Mouse (Mus musculus): ENCODE measurements around the gene Atrip.

Atrip gene

DNA sequence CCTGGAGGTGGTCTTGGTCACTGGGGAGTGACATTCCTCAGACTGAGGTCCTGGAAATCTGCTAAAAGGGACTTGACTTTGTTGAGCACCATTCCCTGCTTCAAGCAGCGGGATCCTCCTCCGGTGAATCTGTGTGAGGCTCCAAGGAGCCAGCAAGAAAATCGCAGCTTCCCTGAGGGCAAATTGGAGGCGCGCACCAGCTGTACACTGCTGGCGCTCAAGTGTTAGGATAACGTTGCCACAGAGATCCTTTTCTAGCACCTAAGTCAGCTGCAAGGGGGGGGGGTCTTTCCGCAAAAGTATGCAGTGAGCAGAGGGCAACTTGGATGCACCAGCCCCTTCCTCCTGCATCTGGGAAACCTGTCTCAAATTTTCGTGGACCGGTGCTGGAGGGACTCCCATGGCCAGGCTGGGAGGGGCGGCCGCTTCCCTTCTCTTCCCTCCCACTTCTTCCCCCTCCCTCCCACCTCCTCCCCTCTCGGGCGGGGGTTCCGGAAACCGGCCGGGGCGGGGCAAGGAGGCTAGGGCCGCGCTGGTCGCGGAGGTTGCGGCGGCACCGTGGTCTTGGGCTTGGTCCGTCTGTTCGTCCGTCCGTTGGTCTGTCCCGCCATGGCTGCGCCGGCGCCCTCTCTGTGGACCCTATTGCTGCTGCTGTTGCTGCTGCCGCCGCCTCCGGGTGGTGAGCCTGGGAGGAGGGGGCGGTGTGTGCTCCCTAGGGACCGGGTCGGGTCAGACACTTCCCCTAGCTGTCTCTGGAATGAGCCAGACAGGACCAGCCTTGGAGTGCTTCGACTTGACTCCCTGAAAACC is 35.6 kb downstream of the Atrip start, which contains the start of gene Shisa5:
TSS of gene Shisa5 (plus strand) at position 480 of the 810 bp plus-strand sequence.
- DNase-seq (ENCODE audit: low read depth), result no peak

DNA sequence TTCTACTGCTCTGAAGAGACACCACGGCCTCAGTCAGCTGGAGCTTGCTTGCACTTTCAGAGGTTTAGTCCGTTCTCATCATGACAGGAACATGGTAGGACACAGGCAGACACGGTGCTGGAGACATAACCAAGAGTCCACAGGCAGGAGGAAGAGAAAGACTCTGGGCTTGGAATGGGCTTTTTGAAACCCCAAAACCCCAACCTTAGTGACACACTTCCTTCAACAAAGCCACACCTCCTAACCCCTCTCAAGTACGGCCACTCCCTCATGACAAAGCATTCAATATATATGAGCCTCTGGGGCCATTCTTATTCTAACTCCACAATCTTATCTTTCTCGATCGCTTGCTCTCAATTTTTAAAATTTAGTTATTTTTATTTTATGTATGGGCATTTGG is 41.5 kb downstream of the Atrip start:
- DNase-seq (ENCODE audit: low read depth), result no peak

DNA sequence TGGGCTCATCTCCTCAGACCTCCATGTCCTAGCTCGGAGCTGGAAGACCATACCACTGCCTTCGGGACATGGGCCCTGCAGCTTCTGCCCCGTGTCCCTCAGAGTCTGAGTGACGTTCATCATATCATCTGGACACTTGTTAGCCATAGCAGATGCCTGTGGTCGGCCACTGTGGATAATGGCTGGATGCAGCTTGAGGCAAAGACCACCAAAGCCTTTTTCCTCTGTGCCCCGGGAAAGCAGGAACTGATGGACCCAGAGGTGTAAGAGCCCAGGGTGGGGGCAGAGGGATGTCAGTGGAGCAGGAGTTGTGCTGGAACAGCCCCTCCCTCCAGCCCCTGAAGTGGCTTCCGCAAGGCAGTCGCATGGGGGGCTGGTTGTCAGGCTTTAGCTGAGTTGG is 42.2 kb downstream of the Atrip start:
- DNase-seq (ENCODE audit: low read depth), result no peak

DNA sequence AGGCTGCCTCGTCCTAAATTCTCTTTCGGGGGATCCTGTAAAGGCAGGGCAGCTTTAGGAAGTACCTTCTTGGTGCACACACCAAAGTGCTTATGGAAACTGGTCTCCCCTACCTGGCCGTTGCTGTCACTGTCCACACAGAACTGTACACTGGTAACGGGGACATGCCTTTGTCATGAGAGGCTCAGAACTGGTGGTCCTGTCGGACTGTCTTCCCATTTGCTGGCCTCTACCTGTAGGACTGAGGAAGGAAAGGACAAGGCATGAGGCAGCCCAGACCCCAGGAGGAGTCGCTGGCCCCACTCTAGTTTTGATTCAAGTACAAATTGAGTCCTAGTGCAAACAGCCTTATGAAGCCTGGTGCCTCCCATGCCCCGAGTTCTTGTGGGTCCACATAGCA is 42.9 kb downstream of the Atrip start:
- no peak for DNase-seq (ENCODE audit: low read depth)

DNA sequence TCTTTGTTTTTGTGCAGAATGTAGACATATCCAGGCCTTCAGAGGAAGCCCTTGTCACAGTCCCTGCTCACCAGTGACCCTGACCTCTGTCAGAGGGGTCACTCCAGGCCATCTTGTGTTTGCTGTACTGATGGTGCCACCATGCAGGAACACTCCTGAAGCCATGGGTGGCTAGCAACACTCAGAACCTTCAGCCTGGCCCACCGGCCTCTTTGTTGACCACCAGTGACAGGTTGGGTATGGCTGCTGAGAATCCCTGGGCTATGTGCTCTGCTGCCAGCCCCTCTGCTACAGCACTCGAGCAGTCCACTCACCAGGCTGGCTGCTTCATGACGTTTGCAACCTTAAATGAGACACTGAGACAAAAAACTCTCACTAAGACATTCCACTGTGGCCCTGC is 43.6 kb downstream of the Atrip start:
- DNase-seq (ENCODE audit: low read depth), result no peak

DNA sequence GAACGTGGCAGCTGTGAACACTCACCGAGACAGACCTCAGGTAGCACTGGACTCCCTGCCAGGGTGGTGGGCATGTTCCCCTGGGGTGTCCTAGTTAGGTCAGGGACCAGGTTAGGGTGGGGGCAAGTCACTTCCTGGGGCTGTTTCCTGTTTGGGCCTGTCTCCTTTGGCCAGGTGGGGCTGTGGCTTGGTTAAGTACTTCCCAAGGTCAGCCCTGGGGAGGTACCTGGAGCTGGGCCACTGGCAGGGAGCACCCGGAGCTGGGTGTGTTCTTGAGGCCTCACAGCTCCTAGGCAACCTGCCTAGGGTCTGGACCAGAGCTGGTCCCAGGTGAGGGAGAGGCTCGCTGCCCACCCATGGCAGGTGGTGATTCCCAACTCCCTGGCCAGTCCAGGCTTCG is 45.0 kb downstream of the Atrip start:
- no peak for DNase-seq (ENCODE audit: low read depth)

DNA sequence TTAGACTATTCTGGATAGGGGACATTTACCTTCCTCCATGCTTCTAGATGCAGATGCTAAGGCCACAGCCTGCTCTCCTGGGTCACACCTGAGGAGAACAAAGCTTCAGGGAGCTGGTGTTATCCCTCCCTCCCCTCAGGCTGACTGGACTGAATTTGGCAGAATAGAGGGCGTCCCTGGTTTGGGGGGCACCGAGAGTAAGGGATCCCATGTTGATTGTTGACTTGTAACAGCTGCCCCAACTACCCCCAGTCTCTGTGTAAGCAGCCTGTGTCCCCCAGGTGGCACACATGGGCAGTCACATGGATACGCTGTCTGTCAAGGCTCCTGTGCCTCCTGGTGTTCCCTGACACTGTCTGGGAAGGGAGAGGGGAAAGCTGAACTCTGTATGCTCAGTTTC is 45.5 kb downstream of the Atrip start:
- DNase-seq (ENCODE audit: low read depth), result no peak

DNA sequence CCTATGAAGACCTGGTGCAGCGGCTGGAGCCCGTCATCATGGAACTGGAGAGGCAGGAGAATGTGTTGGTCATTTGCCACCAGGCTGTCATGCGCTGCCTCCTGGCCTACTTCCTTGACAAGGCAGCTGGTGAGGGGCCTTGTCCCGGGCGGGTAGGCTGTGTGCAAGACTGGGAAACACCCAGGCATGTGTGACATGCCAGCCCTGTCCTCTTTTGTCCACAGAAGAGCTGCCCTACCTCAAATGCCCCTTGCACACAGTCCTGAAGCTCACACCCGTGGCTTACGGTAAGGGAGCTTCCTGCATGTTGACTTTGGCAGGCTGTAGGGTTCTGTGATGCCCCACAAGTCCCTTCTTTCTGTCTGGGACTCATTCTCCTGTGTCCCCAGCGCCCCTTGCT is 46.4 kb downstream of the Atrip start:
- DNase-seq (ENCODE audit: low read depth), result no peak

DNA sequence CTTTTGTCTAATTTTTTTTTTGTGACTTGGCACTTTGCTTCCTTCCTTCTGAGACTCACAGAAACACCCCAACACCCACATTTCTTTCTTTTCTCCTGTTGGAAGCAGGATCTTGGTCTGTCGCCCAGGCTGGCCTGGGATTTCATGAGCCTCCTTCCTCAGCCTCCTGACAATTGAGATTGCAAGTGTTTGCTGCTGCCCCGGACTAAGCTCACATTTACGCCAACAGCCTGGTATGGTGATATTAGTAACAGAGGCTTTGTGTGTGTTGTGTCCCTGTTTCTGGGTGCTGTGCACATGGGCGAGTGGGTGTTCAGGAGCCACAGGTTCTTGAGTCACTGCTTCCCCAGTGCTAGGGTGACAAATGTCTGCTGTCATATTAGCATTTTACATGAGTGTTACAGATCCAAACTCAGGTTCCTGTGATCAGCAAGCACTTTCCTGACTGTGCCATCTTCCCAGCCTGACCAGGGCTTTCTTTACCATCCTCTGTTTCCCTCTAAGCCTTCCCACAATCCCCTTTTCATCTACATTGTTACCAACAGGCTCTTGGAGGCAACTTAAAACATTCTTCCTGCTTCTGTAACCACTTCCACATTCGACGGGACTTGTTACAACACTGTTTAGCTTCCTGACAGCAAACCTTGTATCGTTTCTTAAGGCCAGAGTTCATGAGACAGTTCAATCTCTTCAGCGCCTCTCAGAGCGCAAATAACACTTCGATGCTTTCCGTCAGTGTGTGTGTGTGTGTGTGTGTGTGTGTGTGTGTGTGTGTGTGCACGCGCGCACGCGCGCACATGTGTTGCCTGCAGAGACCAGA is 50.8 kb downstream of the Atrip start:
- no peak for DNase-seq (ENCODE audit: low read depth)

DNA sequence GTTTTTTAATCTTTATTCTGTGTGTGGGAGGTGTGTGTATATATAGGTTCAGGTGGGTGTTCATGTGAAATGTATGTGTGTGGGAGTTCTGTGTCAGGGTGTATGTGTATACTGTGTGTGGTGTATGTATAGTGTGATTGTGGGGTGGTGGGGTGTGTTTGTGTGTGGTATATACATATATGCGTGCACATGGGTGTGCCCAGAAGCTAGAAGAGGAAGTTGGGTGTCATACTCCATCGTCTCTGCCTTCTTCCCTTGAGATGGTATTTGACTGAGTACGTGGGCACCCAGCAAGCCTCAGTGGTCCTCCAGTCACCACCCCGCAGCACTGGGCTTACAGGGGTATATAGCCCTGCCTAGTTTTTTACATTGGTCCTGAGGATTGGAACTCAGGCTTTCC is 52.5 kb downstream of the Atrip start:
- DNase-seq (ENCODE audit: low read depth), result no peak

DNA sequence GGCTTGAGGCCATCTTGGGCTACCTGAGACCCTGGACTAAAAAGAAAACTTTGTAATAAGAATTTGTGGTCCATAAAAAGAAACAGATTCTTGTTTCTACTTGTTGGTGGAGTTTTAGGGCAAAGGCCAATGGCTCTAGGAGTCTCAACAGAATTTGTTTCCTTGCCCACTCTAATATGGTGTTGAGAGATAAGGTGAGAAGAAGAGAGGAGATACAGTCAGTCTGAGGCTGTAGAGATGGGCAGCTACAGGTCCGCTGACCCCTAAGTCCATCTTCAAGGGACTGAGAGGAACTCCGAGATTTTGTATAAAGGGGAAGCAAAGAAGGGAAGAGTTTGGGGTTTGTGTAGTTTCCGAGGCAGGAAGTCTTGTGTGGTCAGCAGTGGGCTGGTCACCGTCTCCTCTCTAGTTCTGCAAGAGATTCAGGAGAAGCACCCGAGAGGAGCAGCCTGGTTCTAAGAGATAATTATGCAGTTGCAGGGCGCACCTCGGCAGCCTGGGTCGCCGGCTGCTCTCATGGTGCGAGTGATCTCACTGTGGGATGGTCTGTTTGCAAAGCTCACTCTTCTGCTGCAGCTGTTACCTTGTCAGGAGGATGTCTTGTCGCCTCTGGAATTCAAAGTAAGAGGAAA is 56.8 kb downstream of the Atrip start:
- DNase-seq (ENCODE audit: low read depth), result no peak

DNA sequence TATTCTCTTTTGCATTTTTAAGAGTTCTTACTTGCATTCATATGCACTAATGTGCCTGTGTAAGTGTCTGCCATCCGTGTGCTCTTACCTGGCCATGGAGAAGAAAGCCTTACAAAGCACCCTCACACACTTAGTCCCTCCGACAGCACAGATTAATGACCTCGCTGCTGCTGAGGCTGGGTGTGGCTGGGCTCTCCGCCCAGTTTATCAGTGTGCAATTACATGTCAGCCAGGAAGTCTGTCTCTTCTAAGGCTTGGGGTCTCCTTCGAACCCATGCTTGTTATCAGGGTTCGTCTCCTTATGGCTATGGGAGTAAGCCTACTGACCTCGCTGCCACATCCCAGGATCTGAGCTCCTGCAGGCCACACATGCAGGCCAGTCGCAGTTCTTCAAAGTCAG is 58.5 kb downstream of the Atrip start:
- DNase-seq (ENCODE audit: low read depth), result no peak

DNA sequence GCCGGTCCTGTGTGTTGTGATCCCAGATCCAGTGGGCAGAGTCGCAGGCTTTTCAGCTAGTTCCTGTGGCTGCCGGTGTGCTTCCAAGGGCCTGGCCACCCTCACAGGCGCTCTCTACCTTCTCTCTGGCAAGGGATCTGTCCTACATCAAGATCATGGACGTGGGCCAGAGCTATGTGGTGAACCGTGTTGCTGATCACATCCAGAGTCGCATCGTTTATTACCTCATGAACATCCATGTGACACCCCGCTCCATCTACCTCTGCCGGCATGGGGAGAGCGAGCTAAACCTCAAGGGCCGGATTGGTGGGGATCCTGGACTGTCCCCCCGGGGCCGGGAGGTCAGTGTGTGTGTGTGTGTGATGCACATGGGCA is 63.6 kb downstream of the Atrip start:
- no peak for DNase-seq (ENCODE audit: low read depth)

DNA sequence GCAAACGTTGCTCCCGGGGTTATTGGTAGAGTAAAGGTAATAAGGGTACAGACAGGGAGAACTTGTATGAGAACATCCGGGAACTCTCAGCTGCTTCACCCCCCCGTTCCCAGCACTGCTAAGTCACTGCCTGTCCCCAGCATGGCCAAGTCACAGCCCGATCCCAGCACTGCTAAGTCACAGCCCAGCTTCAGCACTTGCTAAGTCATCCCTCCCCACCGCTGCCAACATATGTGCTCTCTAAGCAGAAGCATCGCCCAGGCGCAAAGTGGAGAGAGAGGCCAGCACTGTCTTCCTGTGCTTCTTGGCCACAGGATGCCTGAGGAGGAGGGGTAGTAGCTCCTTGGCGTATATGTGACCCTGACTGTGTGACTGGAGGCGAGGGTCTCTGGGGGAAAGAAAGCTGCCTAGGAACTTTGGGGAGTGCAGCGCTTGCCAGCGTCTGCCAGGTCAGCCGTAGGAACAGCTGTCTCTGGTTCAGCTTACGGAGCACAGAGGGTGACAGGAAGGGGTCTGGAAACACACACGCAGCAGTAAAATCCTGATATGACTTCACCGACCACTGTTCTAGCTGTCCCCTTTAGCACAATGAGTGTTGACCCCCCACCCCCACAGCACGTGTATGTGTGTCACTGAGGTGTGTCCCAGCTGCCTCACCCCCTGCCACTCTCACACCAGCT is 64.1 kb downstream of the Atrip start:
- no peak for DNase-seq (ENCODE audit: low read depth)

DNA sequence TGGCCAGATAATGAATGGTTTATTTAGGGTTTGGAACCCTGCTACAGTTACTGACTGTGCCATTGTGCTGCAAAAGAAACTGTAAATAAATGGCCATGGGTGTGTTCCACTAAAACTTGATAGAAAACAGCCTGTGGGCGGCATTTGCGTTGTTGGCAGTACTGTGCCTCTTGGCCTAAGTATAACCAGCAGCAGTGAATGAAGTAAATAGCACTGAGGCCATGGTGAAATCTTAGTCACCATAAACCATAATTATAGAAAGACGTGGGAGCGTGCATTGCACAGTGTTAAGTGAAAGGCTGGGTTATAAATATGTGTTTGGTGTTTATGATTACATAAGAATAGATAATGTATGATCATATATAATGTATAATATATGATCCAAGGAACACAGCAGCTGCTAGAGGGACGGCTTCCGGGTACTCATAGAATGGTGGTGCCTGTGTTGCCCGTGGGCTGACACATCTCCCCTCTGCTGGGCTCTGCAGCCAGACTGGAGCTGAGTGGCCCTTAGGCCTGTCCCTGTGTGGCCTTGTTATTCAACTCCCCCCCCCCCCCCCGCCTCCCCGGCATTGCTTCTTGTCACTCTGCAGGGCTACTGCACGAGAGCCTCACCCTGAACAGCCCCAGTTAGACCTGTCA is 64.8 kb downstream of the Atrip start:
- DNase-seq (ENCODE audit: low read depth), result peak; percentile 59

DNA sequence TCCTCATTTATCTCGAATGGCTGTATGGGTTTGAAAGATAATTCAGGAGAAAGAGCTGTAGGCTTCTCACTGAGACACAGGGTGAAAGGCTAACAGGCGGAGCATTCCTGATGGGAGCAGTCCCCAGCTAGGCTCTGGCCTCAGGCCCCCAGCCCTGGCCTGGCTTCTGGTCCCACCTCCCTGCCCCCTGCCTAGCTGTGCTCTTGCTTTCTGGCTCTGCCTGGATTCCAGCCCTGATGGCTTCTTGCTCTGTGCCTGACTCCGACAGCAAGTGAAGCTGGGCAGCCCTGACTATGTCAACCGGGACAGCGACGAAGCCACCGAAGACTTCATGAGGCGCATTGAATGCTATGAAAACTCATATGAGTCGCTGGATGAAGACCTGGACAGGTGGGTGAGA is 65.8 kb downstream of the Atrip start:
- no peak for DNase-seq (ENCODE audit: low read depth)

Data from fibroblast of lung, adult 2 months (primary cell).